Mouse (Mus musculus): Measurements from ENCODE around the gene Cnr2. TPM values are rescaled to one million over a fixed set of nuclear protein-coding genes. Genes with fewer than 3 reads are reported as not detected.
"Not testable (repeated sequence)": the region's sequence is repeated elsewhere in the genome, so short reads cannot be mapped to it uniquely, and the experiment has no call there.

Gene Cnr2
- polyA plus RNA-seq, 1 experiment from 2014 or later = 2.6 TPM

DNA sequence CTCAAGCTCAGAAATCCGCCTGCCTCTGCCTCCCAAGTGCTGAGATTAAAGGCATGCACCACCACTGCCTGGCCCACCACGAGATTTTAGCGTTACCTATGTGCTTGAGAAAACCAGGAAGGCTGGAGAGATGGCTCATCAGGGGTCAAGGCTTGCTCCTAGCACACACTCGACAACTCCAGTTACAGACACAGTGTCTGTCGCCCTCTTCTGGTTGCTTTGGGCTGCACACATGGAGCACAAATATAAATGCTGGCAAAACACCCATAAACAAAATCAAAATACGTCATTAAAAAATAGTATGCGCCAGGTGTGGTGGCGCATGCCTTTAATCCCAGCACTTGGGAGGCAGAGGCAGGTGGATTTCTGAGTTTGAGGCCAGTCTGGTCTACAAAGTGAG is 45.8 kb downstream of the Cnr2 start:
- not testable (repeated sequence) for H3K4me2 ChIP-seq (ENCODE audit: low read depth, low read length); H3K27ac ChIP-seq (ENCODE audit: low read depth); H3K4me3 ChIP-seq (ENCODE audit: low read depth, low read length); H3K27me3 ChIP-seq (ENCODE audit: insufficient read depth, low read length); H3K9me3 ChIP-seq (ENCODE audit: low read length); DNase-seq; H3K4me1 ChIP-seq (ENCODE audit: insufficient read depth); ATAC-seq; H3K9ac ChIP-seq (replicated peaks)
- peak; percentile 74 for TF ChIP-seq CTCF (IDR thresholded peaks at IDR 0.05; ENCODE audit: low read depth)
- peaks cover 12% of the 10 kb centered on the region; the same call in 1 of the 2 replicates for H3K36me3 ChIP-seq (replicated peaks; ENCODE audit: insufficient read depth, low read length)
- WGBS (ENCODE audit: insufficient replicate concordance) = 81% methylated on average over 8 of the region's 8 CpGs

DNA sequence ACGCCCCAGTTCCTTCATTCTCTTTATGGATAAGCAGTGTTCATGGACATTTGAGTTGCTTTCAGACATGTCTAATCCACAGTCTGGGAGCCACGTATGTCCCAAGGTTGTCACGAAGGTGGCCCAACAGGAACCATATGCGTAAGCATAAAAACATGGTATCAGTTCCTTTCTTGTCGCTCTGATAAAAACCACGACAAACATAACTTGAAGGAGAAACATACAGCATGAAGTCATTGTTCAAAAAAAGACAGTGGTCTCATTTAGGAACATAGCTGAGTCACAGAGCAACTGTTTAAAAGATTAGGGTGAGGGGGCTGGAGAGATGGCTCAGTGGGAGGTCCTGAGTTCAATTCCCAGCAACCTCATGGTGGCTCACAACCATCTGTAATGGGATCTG is 47.0 kb downstream of the Cnr2 start:
- DNase-seq (no peak), ATAC-seq (no peak)
- 53% methylated on average over 6 of the region's 6 CpGs for WGBS (ENCODE audit: insufficient replicate concordance)
- Histone ChIP-seq H3K9me3 (ENCODE audit: low read length) (no peaks in the 10 kb centered on the region), H3K27me3 (ENCODE audit: insufficient read depth, low read length) (no peaks in the 10 kb centered on the region), H3K4me3 (ENCODE audit: low read depth, low read length) (no peak overlapping the region), H3K4me2 (ENCODE audit: low read depth, low read length) (no peak overlapping the region), H3K4me1 (ENCODE audit: insufficient read depth) (peaks cover 7% of the 10 kb centered on the region; the same call in 1 of the 2 replicates), H3K9ac (replicated peaks) (no peak overlapping the region), H3K36me3 (replicated peaks; ENCODE audit: insufficient read depth, low read length) (peaks cover 7% of the 10 kb centered on the region; the same call in 1 of the 2 replicates), H3K27ac (ENCODE audit: low read depth) (no peak overlapping the region)
- no peak for TF ChIP-seq EP300 (IDR thresholded peaks at IDR 0.05; ENCODE audit: low read depth)
- no peak for TF ChIP-seq CTCF (IDR thresholded peaks at IDR 0.05; ENCODE audit: low read depth)

DNA sequence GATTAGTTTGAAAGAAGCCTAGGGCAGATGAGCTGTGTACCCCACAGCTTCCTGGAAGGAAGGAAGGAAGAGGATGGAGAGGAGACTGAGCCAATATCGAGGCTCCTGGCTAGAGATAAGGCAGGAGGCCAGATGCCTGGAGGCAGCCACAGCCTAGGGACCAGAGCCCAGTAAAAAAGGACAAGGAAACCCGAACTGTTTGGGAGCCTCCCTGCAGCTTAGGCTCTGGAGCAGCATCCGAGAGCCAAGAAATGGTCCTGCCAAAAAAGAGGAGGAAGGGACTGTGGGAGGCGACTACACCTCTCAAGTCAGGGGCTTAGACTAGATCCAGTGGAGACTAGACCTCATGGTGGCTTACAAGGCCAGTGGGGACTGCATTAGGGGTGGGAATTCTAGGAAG is 48.2 kb downstream of the Cnr2 start:
- Histone ChIP-seq H3K27me3 (ENCODE audit: insufficient read depth, low read length) (no peaks in the 10 kb centered on the region), H3K9ac (replicated peaks) (no peak overlapping the region), H3K36me3 (replicated peaks; ENCODE audit: insufficient read depth, low read length) (peaks cover 7% of the 10 kb centered on the region; the same call in 1 of the 2 replicates), H3K4me2 (ENCODE audit: low read depth, low read length) (no peak overlapping the region), H3K27ac (ENCODE audit: low read depth) (no peak overlapping the region), H3K4me3 (ENCODE audit: low read depth, low read length) (no peak overlapping the region), H3K9me3 (ENCODE audit: low read length) (no peaks in the 10 kb centered on the region), H3K4me1 (ENCODE audit: insufficient read depth) (peaks cover 16% of the 10 kb centered on the region)
- TF ChIP-seq EP300 (IDR thresholded peaks at IDR 0.05; ENCODE audit: low read depth) (no peak), CTCF (IDR thresholded peaks at IDR 0.05; ENCODE audit: low read depth) (no peak)
- WGBS (ENCODE audit: insufficient replicate concordance) = 56% methylated on average over 4 of the region's 4 CpGs
- DNase-seq (no peak), ATAC-seq (no peak)

DNA sequence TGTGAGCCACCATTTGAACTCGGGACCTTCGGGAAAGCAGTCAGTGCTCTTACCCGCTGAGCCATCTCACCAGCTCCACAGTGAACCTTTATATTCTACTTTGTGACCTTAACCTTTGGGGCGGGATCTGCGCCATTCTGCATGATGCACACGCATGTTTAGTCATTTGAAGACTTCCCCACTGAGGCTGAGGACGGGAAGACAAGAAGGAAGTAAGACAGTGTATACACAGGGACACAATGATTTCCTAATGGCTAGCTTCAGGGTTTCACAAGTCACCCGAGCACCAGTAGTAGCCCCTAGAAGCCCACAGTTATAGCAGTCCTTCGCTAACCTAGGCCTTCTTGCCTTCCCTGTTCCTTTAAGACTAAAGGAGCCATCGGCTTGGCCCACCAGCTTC is 50.5 kb downstream of the Cnr2 start:
- Histone ChIP-seq H3K27me3 (ENCODE audit: insufficient read depth, low read length) (no peaks in the 10 kb centered on the region), H3K27ac (ENCODE audit: low read depth) (peak overlapping the region; percentile 89), H3K4me2 (ENCODE audit: low read depth, low read length) (peak overlapping the region; percentile 81), H3K4me1 (ENCODE audit: insufficient read depth) (peaks cover 26% of the 10 kb centered on the region), H3K36me3 (replicated peaks; ENCODE audit: insufficient read depth, low read length) (no peaks in the 10 kb centered on the region; the same call in 1 of the 2 replicates), H3K4me3 (ENCODE audit: low read depth, low read length) (peak overlapping the region; percentile 86), H3K9ac (replicated peaks) (peak overlapping the region; percentile 93), H3K9me3 (ENCODE audit: low read length) (no peaks in the 10 kb centered on the region)
- ATAC-seq (peak; percentile 30), DNase-seq (no peak)
- TF ChIP-seq EP300 (IDR thresholded peaks at IDR 0.05; ENCODE audit: low read depth) = no peak
- TF ChIP-seq CTCF (IDR thresholded peaks at IDR 0.05; ENCODE audit: low read depth) = no peak
- WGBS (ENCODE audit: insufficient replicate concordance) = 61% methylated on average over 10 of the region's 10 CpGs

DNA sequence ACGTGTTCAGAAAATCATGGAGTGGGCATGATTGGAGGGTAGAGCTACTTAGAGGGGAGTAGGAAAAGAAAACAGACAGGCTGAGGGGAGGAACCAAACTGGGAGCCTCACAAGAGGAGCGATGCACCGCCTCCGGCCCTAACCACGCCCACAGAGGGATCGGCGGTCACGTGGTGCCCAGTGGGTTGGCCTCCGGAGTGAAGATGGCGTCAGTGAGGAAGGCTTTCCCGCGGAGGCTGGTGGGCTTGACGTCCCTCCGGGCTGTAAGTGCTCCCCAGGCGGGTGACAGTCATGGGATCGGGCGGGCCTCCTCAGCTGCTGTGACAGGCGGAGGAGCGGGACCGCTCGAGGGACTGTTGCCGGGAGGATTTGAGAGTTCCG is 51.1 kb downstream of the Cnr2 start, which contains the start of gene Hmgcl:
Hmgcl (plus strand) TSS at position 171 of the 381 bp plus-strand sequence.
- no peaks in the 10 kb centered on the region for H3K9me3 ChIP-seq (ENCODE audit: low read length)
- peak within 1 kb of the TSS; percentile 86 for H3K4me3 ChIP-seq (ENCODE audit: low read depth, low read length)
- H3K36me3 ChIP-seq (replicated peaks; ENCODE audit: insufficient read depth, low read length) = peaks cover 2% of the 10 kb centered on the region; the same call in 1 of the 2 replicates
- ATAC-seq = peak; percentile 78
- peak within 1 kb of the TSS; percentile 81 for H3K4me2 ChIP-seq (ENCODE audit: low read depth, low read length)
- 0% methylated on average over 23 of the region's 23 CpGs for WGBS (ENCODE audit: insufficient replicate concordance)
- peaks cover 26% of the 10 kb centered on the region for H3K4me1 ChIP-seq (ENCODE audit: insufficient read depth)
- H3K27me3 ChIP-seq (ENCODE audit: insufficient read depth, low read length) = no peaks in the 10 kb centered on the region
- DNase-seq = peak; percentile 97
- TF ChIP-seq EP300 (IDR thresholded peaks at IDR 0.05; ENCODE audit: low read depth) (no peak), CTCF (IDR thresholded peaks at IDR 0.05; ENCODE audit: low read depth) (no peak)
- H3K9ac ChIP-seq (replicated peaks) = peak within 1 kb of the TSS; percentile 93
- H3K27ac ChIP-seq (ENCODE audit: low read depth) = peak within 1 kb of the TSS; percentile 89

DNA sequence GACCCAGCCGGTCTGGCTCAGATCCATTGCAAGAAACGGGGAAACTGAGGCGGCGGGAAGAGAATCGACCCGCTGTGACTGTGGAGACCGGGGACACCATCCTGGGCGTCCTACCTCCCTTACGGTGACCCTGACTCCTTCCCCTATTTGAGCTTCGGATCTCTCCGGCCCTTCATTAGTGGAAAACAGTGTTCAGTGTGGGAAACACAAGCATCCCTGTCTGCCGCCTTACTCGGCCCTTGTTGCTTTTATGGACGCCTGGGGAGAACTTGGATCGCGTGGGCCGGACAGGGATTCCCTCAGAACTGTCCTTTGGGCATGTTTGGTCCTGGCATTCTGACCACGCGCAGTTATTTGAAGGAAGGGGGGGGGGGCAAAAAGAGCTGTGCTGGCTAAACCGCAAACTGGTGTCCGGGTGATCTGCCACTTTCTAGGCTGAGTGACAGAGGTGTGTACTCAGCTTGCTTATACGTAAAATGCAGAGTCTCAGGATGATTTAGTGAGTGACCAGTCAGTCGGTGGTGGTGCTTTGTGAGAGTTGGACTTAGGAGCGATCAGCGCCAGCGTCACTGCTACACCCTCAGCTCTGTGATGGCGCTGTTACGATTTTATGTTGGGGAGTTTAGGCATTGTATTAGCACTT is 51.6 kb downstream of the Cnr2 start:
- peak overlapping the region; percentile 93 for H3K9ac ChIP-seq (replicated peaks)
- ATAC-seq = peak; percentile 16
- H3K4me2 ChIP-seq (ENCODE audit: low read depth, low read length) = peak overlapping the region; percentile 81
- WGBS (ENCODE audit: insufficient replicate concordance) = under 1% methylated on average over 28 of the region's 28 CpGs
- no peak for TF ChIP-seq EP300 (IDR thresholded peaks at IDR 0.05; ENCODE audit: low read depth)
- TF ChIP-seq CTCF (IDR thresholded peaks at IDR 0.05; ENCODE audit: low read depth) = no peak
- peaks cover 26% of the 10 kb centered on the region for H3K4me1 ChIP-seq (ENCODE audit: insufficient read depth)
- peak overlapping the region; percentile 89 for H3K27ac ChIP-seq (ENCODE audit: low read depth)
- no peaks in the 10 kb centered on the region for H3K27me3 ChIP-seq (ENCODE audit: insufficient read depth, low read length)
- peak overlapping the region; percentile 86 for H3K4me3 ChIP-seq (ENCODE audit: low read depth, low read length)
- no peaks in the 10 kb centered on the region for H3K9me3 ChIP-seq (ENCODE audit: low read length)
- peaks cover 7% of the 10 kb centered on the region for H3K36me3 ChIP-seq (replicated peaks; ENCODE audit: insufficient read depth, low read length)
- peak; percentile 52 for DNase-seq

All from liver, postnatal 0 days (tissue).